Mouse (Mus musculus): ENCODE measurements around the gene Adh6a.

GRCm38 (mm10) chr3:138366181-138366580 is 53.1 kb downstream of the Adh6a start:
- no peak for TF ChIP-seq EP300 (IDR thresholded peaks at IDR 0.05; ENCODE audit: low read depth)
- TF ChIP-seq CTCF (IDR thresholded peaks at IDR 0.05; ENCODE audit: low read depth) = no peak
